Mouse (Mus musculus): Measurements from ENCODE around the gene Marc1.

Marc1 gene

GRCm38 (mm10) chr1:184810780-184811575 is at the start of gene Marc1:
Gene Marc1 (minus strand): TSS chr1:184811313.
- peak; percentile 39 for DNase-seq (ENCODE audit: low spot score)

- peak; percentile 13 for DNase-seq (ENCODE audit: low spot score)
Measured at GRCm38 (mm10) chr1:184860276-184860675, 49.2 kb upstream of the Marc1 start.

GRCm38 (mm10) chr1:184858253-184858652 is 47.1 kb upstream of the Marc1 start:
- no peak for DNase-seq (ENCODE audit: low spot score)

GRCm38 (mm10) chr1:184857216-184857615 is 46.1 kb upstream of the Marc1 start:
- no peak for DNase-seq (ENCODE audit: low spot score)

GRCm38 (mm10) chr1:184853922-184854321 is 42.8 kb upstream of the Marc1 start:
- no peak for DNase-seq (ENCODE audit: low spot score)

- DNase-seq (ENCODE audit: low spot score) = peak; percentile 73
Measured at GRCm38 (mm10) chr1:184853339-184853738, 42.2 kb upstream of the Marc1 start.

GRCm38 (mm10) chr1:184851741-184852618 is 40.9 kb upstream of the Marc1 start:
- DNase-seq (ENCODE audit: low spot score) = peak; percentile 89

GRCm38 (mm10) chr1:184851166-184851565 is 40.1 kb upstream of the Marc1 start:
- DNase-seq (ENCODE audit: low spot score) = peak; percentile 13

- no peak for DNase-seq (ENCODE audit: low spot score)
Measured at GRCm38 (mm10) chr1:184846973-184847372, 35.9 kb upstream of the Marc1 start.

- DNase-seq (ENCODE audit: low spot score) = no peak
Measured at GRCm38 (mm10) chr1:184846092-184846750, 35.1 kb upstream of the Marc1 start, which contains the start of gene Marc2. Gene Marc2 (minus strand): TSS chr1:184846451.

- peak; percentile 94 for DNase-seq (ENCODE audit: low spot score)
Measured at GRCm38 (mm10) chr1:184845111-184846071, 34.3 kb upstream of the Marc1 start.

GRCm38 (mm10) chr1:184844326-184845066 is 33.4 kb upstream of the Marc1 start:
- no peak for DNase-seq (ENCODE audit: low spot score)

- DNase-seq (ENCODE audit: low spot score) = no peak
Measured at GRCm38 (mm10) chr1:184837649-184838048, 26.5 kb upstream of the Marc1 start.

- no peak for DNase-seq (ENCODE audit: low spot score)
Measured at GRCm38 (mm10) chr1:184836350-184836749, 25.2 kb upstream of the Marc1 start.

- DNase-seq (ENCODE audit: low spot score) = no peak
Measured at GRCm38 (mm10) chr1:184833499-184833898, 22.4 kb upstream of the Marc1 start.

- no peak for DNase-seq (ENCODE audit: low spot score)
Measured at GRCm38 (mm10) chr1:184832211-184832610, 21.1 kb upstream of the Marc1 start.

GRCm38 (mm10) chr1:184829897-184830296 is 18.8 kb upstream of the Marc1 start:
- no peak for DNase-seq (ENCODE audit: low spot score)

GRCm38 (mm10) chr1:184827175-184827701 is 16.1 kb upstream of the Marc1 start:
- no peak for DNase-seq (ENCODE audit: low spot score)

- DNase-seq (ENCODE audit: low spot score) = peak; percentile 52
Measured at GRCm38 (mm10) chr1:184825093-184825492, 14.0 kb upstream of the Marc1 start.

- peak; percentile 98 for DNase-seq (ENCODE audit: low spot score)
Measured at GRCm38 (mm10) chr1:184824439-184824851, 13.3 kb upstream of the Marc1 start.

All from embryo, embryonic 10 days (tissue).